Mouse (Mus musculus): ENCODE data around the gene Prl2b1. TPM values are rescaled to one million over a fixed set of nuclear protein-coding genes. Genes with fewer than 3 reads are reported as not detected.

The Prl2b1 gene
- polyA plus RNA-seq, 1 experiment from 2014 or later, result not detected

GRCm38 (mm10) chr13:27342733-27343275 lies 47.8 kb downstream of the Prl2b1 start:
- ATAC-seq (ENCODE audit: low FRiP score, low TSS enrichment) (no peak; the same call in 1 of the 2 replicates), DNase-seq (ENCODE audit: low spot score) (no peak)
- 34% methylated on average over 3 of the region's 3 CpGs for WGBS
- Histone ChIP-seq H3K9ac (ENCODE audit: low read length) (no peak overlapping the region), H3K4me3 (ENCODE audit: low read depth, low read length) (no peak overlapping the region), H3K36me3 (ENCODE audit: control insufficient read depth, insufficient read depth, low read length) (no peaks in the 10 kb centered on the region), H3K9me3 (ENCODE audit: control insufficient read depth, low read length) (no peaks in the 10 kb centered on the region), H3K27ac (replicated peaks) (no peak overlapping the region), H3K4me1 (replicated peaks; ENCODE audit: control insufficient read depth, insufficient read depth) (no peaks in the 10 kb centered on the region), H3K4me2 (replicated peaks; ENCODE audit: low read depth) (no peak overlapping the region), H3K27me3 (ENCODE audit: control insufficient read depth, insufficient read depth, low read length) (no peaks in the 10 kb centered on the region)
- TF ChIP-seq EP300 (optimal IDR thresholded peaks at IDR 0.05) (no peak), CTCF (IDR thresholded peaks at IDR 0.05; ENCODE audit: low read depth) (no peak)

- Histone ChIP-seq H3K9ac (ENCODE audit: low read length) (no peak overlapping the region), H3K27me3 (ENCODE audit: control insufficient read depth, insufficient read depth, low read length) (no peaks in the 10 kb centered on the region), H3K36me3 (ENCODE audit: control insufficient read depth, insufficient read depth, low read length) (no peaks in the 10 kb centered on the region), H3K9me3 (ENCODE audit: control insufficient read depth, low read length) (no peaks in the 10 kb centered on the region), H3K27ac (replicated peaks) (no peak overlapping the region), H3K4me2 (replicated peaks; ENCODE audit: low read depth) (no peak overlapping the region), H3K4me1 (replicated peaks; ENCODE audit: control insufficient read depth, insufficient read depth) (no peaks in the 10 kb centered on the region), H3K4me3 (ENCODE audit: low read depth, low read length) (no peak overlapping the region)
- 94% methylated on average over 1 of the region's 1 CpGs for WGBS
- TF ChIP-seq CTCF (IDR thresholded peaks at IDR 0.05; ENCODE audit: low read depth) (no peak), EP300 (optimal IDR thresholded peaks at IDR 0.05) (no peak)
- DNase-seq (ENCODE audit: low spot score), result no peak
- ATAC-seq (ENCODE audit: low FRiP score, low TSS enrichment), result no peak
Observed at GRCm38 (mm10) chr13:27334989-27335388, 55.7 kb downstream of the Prl2b1 start.

Other genes starting within 250 kb of the Prl2b1 start
- not detected in 2 replicates for gene Prl3d3, start 234.1 kb downstream of the Prl2b1 start, polyA plus RNA-seq (2015; fragmentation: Nextera tagmentation; extraction: Ambion mirVana)
- gene Prl3c1, start 194.2 kb downstream of the Prl2b1 start, polyA plus RNA-seq (2015; fragmentation: Nextera tagmentation; extraction: Ambion mirVana), result not detected in 2 replicates
- gene Prl3b1, start 149.0 kb downstream of the Prl2b1 start, polyA plus RNA-seq (2015; fragmentation: Nextera tagmentation; extraction: Ambion mirVana), result not detected in 2 replicates
- gene Prl3a1, start 131.4 kb downstream of the Prl2b1 start, polyA plus RNA-seq (2015; fragmentation: Nextera tagmentation; extraction: Ambion mirVana), result not detected in 2 replicates
- not detected in 2 replicates for gene Prl6a1, start 78.2 kb downstream of the Prl2b1 start, polyA plus RNA-seq (2015; fragmentation: Nextera tagmentation; extraction: Ambion mirVana)
- not detected in 2 replicates for gene Prl8a2, start 45.2 kb downstream of the Prl2b1 start, polyA plus RNA-seq (2015; fragmentation: Nextera tagmentation; extraction: Ambion mirVana)
- gene Prl8a6, start 47.8 kb upstream of the Prl2b1 start, polyA plus RNA-seq (2015; fragmentation: Nextera tagmentation; extraction: Ambion mirVana), result not detected in 2 replicates
- not detected in 2 replicates for gene Prl8a8, start 122.4 kb upstream of the Prl2b1 start, polyA plus RNA-seq (2015; fragmentation: Nextera tagmentation; extraction: Ambion mirVana)
- gene Prl8a9, start 173.8 kb upstream of the Prl2b1 start, polyA plus RNA-seq (2015; fragmentation: Nextera tagmentation; extraction: Ambion mirVana), result not detected in 2 replicates
- not detected in 2 replicates for gene Prl8a1, start 191.3 kb upstream of the Prl2b1 start, polyA plus RNA-seq (2015; fragmentation: Nextera tagmentation; extraction: Ambion mirVana)
- not detected in 2 replicates for gene Prl7b1, start 219.7 kb upstream of the Prl2b1 start, polyA plus RNA-seq (2015; fragmentation: Nextera tagmentation; extraction: Ambion mirVana)